Mouse (Mus musculus) CD8-positive naive resting alpha-beta T cell, adult 2 months (primary cell): Measurements from ENCODE around the gene Atp2b4.

Source experiments
- DNase-seq, 2 experiments: peaks; one replicate each; pipeline ENCODE4 v3.0.0; 2022; ENCODE audit warnings: low read depth in 2 of 2, low spot score in 2 of 2

Gene Atp2b4

DNA sequence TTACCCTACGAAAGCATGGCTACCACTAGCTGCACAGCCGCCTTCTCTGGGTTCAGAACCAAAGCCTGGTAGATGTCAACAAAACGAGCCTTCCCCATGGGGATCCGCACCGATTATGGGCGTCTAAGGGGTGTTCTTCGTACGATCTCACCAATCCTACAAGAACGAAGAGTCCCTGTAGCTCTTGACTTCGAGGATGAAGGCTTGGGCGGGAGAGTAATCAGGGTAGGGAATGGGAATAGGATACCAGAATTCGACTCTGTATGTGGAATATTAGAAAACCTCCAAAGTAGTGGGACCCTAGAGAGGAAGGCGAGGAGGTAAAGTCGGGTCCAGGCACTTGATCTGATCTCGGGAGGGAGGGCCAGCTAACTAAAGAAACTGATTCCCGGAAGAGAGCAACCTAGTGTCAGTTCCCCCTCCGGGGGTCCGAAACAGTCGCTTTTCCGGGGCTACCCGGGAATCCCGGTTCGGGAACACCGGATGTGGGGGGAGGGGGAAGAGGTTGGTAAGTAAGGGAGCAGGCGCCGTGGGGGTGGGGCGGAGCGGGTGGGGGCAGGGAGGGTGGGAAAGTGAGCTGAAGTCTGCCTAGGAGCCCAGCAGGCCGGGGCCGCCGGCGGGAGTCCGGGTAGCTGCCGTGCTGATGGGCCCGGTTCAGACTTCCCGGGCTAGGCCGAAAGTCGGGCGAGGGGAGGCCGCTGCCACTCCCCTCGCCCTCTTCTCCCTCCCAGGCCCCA is 140.2 kb downstream of the Atp2b4 start, which contains the start of gene Zbed6:
TSS of gene Zbed6 (minus strand) at position 420 of the 737 bp plus-strand sequence.
- peak in 1 of 2 experiments; percentile 18 for DNase-seq

DNA sequence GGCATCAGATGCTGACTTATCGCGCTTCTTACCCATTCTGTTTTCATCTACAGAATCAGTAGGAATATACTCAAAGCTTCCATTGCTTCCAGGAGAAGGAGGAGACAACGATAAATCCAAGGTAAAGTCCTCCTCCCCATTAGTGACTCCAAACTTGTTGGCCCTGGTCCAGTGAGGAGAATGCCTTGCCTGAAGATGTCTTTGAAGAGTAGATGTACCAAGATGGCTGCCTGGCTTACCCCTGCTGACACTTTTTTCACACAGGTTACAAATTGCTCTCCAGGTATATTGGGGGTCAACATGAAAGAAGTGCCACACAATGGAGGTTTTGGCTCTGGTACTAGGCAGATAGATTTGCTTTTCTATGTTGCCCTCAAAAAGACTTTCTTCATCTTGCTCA is 142.0 kb downstream of the Atp2b4 start:
- DNase-seq: no peak

DNA sequence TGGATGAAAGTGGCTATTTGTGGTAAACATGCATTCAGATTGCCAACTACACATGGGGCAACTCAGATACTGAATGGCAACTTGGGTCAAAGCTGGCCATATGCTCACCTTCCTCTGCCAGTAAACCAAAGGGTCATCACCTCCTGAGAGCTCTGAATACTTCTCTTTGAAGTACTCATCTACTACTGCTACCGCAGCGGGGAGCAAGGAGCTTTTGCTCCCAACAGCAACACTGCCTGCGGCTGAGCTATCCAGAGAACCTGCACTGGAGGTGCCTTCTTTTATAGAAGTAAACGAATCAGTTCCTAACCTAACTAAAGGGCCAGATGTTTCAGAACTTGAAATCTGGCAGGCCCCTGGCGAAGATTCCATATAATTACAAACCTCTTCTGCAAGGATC is 144.0 kb downstream of the Atp2b4 start:
- no peak for DNase-seq

DNA sequence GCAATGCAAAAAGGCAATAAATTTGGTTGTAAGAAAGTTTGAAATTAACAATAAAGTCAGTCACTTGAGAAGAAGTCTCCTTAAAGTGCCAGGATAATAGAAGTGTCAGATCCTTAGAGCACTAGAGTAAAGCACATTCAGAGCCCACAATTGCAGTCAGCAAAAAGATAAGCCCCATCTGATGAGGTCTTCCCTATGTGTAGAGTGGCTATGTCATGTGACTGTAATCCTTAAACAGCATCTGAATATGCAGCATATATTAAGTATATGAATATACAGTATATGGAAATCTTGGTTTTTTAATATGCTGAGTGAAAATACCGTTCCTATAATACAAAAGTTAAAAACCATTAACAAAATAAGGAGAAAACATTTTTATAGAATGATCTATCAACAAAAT is 147.8 kb downstream of the Atp2b4 start:
- DNase-seq: no peak

DNA sequence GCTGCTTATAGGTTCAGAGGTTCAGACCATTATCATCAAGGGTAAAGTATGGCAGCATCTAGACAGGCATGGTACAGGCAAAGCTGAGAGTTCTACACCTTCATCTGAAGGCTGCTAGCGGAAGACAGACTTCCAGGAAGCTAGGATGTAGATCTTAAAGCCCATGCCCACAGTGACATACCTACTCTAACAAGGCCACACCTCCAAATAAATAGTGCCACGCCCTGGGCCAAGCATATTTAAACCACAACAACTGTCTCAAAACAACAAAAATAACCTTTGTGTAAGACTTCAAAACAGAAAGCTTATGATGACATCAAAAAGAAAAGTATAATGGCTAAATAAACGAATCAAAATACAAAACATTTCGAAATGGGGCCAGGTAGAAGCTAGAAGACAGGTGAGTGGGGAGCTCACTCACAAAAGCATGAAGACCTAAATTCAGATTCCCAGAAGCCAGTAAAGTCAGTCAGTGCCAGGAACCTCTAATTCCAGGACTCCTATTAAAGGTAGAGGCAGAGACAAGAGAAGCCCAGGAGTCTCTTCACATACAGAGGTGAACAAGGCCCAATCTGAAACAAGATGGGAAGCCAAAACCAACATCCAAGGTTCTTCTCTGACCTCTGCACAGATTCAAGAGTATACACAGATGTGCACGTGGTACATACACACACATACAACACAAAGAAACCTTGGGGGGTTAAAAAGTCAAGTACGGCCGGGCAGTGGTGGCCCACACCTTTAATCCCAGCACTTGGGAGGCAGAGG is 150.4 kb downstream of the Atp2b4 start:
- no peak for DNase-seq
